Mouse (Mus musculus): Measurements from ENCODE around the gene Zfp277.

DNA sequence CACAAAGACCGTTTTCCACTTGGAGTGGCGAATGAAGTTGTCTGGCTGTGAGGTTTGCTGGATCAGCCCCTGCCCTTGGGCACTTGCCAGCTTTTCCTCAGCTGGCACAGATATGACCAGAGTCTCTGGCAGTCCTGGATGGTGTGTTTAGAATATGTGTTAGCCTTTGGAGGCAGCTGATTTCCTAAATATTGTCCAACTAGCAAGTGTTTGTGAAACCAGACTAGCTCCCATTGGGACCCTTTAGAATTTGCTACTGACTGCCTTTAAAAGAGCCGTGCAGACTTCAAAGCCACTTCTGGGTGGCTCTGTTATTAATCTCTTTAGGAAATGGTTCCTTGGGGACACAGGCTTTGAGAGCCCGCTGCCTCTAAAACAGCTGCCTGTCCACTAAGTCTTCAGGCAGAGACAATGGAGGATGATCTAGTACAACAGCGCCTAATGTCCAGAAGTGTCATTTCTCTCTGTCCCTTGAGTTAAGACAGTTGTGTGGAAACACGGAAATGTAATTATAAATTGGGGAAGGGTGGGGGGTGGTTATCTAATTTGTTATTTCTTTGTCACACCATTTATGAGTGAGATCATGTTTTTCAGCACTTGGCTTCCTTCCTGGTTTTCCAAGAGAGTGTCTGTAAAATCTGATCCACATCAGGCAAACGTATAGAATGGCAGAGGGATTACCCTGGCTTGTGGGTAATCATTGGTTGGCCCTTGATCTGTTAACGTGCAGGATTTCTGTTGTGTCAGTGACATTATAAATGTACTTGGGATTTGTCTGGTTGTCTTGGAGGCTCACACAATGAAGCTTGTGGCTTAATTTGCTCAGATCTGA, 32.1 kb upstream of the Zfp277 start:
- TF ChIP-seq CTCF (IDR thresholded peaks at IDR 0.05; ENCODE audit: low read depth) (no peak), EP300 (IDR thresholded peaks at IDR 0.05; ENCODE audit: low read depth) (no peak)

Data from liver, postnatal 0 days (tissue).